Mouse (Mus musculus): ENCODE data around the gene Hmcn2. TPM values are rescaled to one million over a fixed set of nuclear protein-coding genes. Genes with fewer than 3 reads are reported as not detected.

The Hmcn2 gene
- total RNA-seq, 2 experiments from 2014 or later, result 0.25 to 0.49 TPM

- no peak for DNase-seq (ENCODE audit: extremely low spot score in 1 of 2, low spot score in 1 of 2)
These were observed 138.8 kb downstream of the Hmcn2 start for GRCm38 (mm10) chr2:31453011-31453410.

DNA sequence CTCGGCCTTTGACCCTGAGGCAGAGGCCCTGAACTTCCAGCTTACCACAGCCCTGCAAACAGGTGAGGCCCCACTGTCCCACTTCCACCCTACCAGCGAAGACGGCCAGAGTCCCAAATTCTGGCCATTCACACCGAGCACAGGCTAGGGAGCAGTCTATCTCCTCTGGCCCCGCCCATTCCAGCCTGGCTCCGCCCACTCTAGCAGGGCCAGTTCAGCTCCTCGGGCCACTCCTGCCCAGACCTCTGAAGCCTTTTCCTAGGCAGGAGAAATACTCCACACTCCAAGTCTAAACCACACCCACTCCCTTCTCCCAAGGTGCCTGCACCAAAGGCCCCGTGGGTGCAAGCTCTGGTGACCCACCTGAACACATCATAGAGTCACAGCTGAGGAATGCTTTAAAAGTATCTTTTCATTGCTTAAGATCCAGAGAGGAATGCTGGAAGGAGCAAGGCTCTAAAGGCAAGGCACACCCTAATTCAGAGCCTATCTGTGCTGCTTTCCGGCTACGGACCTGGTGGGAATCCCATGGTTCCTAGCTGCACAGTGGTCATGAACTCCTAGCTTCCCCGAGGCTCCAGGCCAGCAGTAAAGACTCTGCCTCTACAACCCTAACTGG, 139.5 kb downstream of the Hmcn2 start:
- no peak for DNase-seq (ENCODE audit: extremely low spot score in 1 of 2, low spot score in 1 of 2)

- peak in 1 of 2 experiments; percentile 44 for DNase-seq (ENCODE audit: extremely low spot score in 1 of 2, low spot score in 1 of 2)
These were observed 140.1 kb downstream of the Hmcn2 start for GRCm38 (mm10) chr2:31454280-31454679.

- no peak for DNase-seq (ENCODE audit: extremely low spot score in 1 of 2, low spot score in 1 of 2)
These were observed 141.2 kb downstream of the Hmcn2 start for GRCm38 (mm10) chr2:31455418-31455817.

DNA sequence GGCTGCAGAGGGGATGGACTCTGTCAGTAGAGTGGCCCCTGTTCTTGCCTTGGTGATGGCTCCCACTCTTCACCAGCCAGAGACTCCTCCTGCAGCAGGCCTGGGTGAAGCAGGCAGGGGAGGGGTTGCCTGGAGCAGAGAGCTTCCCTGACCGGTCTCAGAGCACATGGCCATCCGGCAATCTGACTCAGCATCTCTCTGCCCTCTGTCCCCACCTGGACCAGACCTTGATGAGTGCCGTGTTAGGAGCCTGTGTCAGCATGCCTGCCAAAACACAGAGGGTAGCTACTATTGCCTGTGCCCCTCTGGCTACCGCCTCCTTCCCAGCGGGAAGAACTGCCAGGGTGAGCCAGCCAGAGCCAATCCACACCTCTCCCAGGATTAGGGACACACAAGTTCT, 144.2 kb downstream of the Hmcn2 start:
- DNase-seq (ENCODE audit: extremely low spot score in 1 of 2, low spot score in 1 of 2), result no peak

- no peak for DNase-seq (ENCODE audit: extremely low spot score in 1 of 2, low spot score in 1 of 2)
These were observed 145.0 kb downstream of the Hmcn2 start for GRCm38 (mm10) chr2:31458989-31459936.

- no peak for DNase-seq (ENCODE audit: extremely low spot score in 1 of 2, low spot score in 1 of 2)
These were observed 145.9 kb downstream of the Hmcn2 start for GRCm38 (mm10) chr2:31460025-31460571.

- no peak for DNase-seq (ENCODE audit: extremely low spot score in 1 of 2, low spot score in 1 of 2)
These were observed 146.7 kb downstream of the Hmcn2 start for GRCm38 (mm10) chr2:31460920-31461319.

DNA sequence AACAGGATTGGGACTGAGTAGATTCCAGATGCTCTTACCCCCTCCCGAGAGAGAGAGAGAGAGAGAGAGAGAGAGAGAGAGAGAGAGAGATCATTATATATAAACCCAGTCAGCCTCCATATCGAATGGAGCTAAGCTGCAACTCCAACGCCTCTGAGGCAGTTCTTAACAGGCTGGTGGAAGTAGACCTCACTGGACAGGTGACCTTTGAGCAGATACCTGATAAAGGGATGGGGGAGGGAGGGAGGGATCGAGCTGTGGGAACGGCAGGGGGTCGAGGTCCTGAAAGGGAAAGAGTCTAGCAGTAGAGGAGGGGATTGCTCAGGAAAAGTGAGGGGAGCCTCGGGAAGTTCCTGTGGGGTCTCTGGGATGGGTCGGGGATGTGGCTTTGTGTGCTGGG, 147.8 kb downstream of the Hmcn2 start:
- DNase-seq (ENCODE audit: extremely low spot score in 1 of 2, low spot score in 1 of 2), result no peak

- DNase-seq (ENCODE audit: extremely low spot score in 1 of 2, low spot score in 1 of 2), result no peak
These were observed 149.0 kb downstream of the Hmcn2 start for GRCm38 (mm10) chr2:31463253-31463652.

DNA sequence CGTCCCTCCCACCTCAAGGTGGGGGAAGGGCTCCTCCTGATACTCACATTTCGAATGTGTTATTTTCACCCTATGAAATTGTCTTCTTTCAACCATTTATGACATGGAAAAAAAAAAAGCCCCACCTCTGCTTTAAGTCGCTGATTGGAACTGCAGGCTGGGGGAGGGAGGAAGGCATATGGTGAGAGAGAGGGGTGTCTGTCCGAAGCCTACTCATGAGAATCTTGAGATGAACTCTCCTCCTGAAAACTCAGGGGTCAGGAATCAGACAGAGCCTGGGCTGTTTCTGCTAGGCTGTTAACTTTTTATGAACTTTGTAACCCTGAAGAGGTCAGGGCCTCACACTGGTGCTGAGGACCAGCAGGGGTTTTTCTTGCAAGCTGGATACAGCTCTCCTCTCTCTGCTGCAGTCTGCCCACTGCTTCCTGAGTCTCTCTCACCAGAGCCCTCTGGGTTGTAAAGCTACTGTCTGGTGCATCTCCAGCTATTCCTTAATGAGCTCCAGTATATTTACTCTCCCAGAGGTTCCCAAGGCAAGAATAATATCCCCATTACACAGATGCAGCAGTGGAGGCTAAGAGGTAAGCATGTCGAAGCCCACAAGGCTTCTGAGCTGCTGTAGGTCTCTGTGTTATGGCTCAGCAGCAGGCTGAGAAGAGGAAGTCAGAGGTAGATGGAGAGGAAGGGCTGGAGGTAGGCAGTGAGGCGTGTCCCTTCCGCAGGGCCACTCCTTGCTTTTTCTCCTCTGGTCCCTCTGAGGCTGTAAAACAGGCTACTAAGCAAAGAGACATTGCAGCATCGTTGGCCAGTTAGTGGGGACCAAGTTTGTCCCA, 149.7 kb downstream of the Hmcn2 start:
- no peak for DNase-seq (ENCODE audit: extremely low spot score in 1 of 2, low spot score in 1 of 2)

- DNase-seq (ENCODE audit: extremely low spot score in 1 of 2, low spot score in 1 of 2), result no peak
These were observed 150.3 kb downstream of the Hmcn2 start for GRCm38 (mm10) chr2:31464529-31464910.

- no peak for DNase-seq (ENCODE audit: extremely low spot score in 1 of 2, low spot score in 1 of 2)
These were observed 153.2 kb downstream of the Hmcn2 start for GRCm38 (mm10) chr2:31467457-31467856.

DNA sequence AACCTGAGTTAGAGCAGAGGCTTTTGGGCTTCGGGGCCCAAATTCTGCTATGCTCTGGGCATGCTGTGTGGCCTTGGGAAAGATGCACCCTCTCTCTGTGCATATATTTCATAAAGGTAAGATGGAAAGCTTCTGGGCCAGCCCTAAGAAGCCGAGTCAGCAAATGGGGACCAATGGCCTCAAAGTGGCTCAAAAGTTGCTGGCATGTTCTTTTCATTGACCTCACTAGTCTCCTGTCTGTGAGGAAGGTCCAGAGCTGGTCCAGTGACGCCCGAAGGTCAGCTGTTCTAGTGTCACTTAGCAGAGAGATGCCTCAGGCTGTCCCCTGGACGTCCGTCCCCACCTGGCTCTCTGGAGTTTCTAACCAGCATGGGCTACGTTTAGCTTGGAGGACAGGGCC, 154.6 kb downstream of the Hmcn2 start:
- DNase-seq (ENCODE audit: extremely low spot score in 1 of 2, low spot score in 1 of 2), result no peak

DNA sequence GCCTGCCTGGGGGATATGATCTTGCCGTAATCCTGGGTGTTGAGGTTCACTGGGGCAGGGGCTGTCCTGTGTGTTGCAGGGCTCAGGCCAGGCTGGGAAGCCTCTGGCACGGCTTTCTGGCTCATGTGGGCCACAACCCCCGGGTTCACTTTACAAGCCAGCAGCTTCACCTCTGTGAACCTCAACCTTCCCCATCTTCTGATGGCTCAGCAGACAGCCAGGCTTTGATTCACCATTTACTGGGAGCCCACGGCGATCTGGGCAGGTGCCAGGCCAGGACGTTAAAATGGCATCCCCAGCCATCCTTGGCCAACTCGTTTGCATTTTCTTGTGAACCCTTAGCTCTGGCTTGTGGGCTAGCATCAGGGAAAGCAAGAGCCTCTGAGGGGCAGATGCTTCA, 155.3 kb downstream of the Hmcn2 start:
- no peak for DNase-seq (ENCODE audit: extremely low spot score in 1 of 2, low spot score in 1 of 2)

GRCm38 (mm10) chr2:31469931-31470682, 155.9 kb downstream of the Hmcn2 start, which contains the start of gene Ass1:
TSS of gene Ass1 (plus strand) at chr2:31470207.
- DNase-seq (ENCODE audit: extremely low spot score in 1 of 2, low spot score in 1 of 2), result peak in 1 of 2 experiments; percentile 38

GRCm38 (mm10) chr2:31470683-31471385, 156.6 kb downstream of the Hmcn2 start:
- no peak for DNase-seq (ENCODE audit: extremely low spot score in 1 of 2, low spot score in 1 of 2)

- DNase-seq (ENCODE audit: extremely low spot score in 1 of 2, low spot score in 1 of 2), result no peak
These were observed 157.4 kb downstream of the Hmcn2 start for GRCm38 (mm10) chr2:31471611-31472010.

GRCm38 (mm10) chr2:31472406-31473065, 158.3 kb downstream of the Hmcn2 start:
- peak in 1 of 2 experiments; percentile 63 for DNase-seq (ENCODE audit: extremely low spot score in 1 of 2, low spot score in 1 of 2)

Measured in layer of hippocampus, postnatal 25 days (tissue).